In the genomic region with DNA sequence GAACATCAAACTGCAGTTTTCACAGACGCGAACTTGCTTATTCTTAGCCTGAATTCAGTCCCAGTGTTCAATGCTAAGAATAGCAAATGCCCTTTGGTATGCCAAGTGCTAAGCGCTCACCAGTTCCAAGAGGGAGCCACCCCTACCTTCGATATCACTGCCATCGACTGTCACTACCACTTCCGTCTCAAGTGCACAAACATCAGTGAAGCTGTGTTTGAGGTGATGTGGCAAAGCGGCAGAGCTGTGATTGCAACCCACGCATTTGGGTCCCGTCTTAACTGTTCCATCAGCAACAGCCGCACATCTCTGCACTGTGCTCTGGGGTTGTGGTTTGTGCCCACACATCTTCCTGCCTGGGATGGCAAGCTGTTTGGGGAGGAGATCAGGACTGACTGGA, we compare ENCODE assay signal across 7 mouse cellular contexts.
DNase-seq lines count a peak whose midpoint lies in the region; ATAC-seq lines count a peak whose summit lies in the region.

No protein-coding gene starts in this region.

- ATAC-seq in CD4-positive, CD25-positive, alpha-beta regulatory T cell, adult 4 months: peak; percentile 94

- DNase-seq in CD4-positive helper T cell, adult 2 months (ENCODE audit: low read depth, low spot score): peak; percentile 92
- peak; percentile 26 to 39 for DNase-seq in heart, postnatal 10 days
- peak; percentile 90 for DNase-seq in naive thymus-derived CD4-positive, alpha-beta T cell, adult 2 months (ENCODE audit: low read depth)
- no peak for DNase-seq in urinary bladder, adult 2 months (ENCODE audit: low spot score)
- no peak for DNase-seq in ovary, postnatal 14 days (ENCODE audit: low spot score)
- no peak for DNase-seq in yolk sac, embryonic 10.5 days (ENCODE audit: low spot score)

- intact Hi-C loops in heart, postnatal 10 days (cut with DNase I): no loop called here

Comparison
In these comparisons a context has a peak if more than half of its experiments do, and no peak if none do; other contexts are left out.
1. DNase-seq: peak in CD4-positive helper T cell, adult 2 months (single experiment), heart, postnatal 10 days (2 of 2) and naive thymus-derived CD4-positive, alpha-beta T cell, adult 2 months (single experiment); none in urinary bladder, adult 2 months (single experiment), ovary, postnatal 14 days (single experiment) and yolk sac, embryonic 10.5 days (single experiment).